Mouse (Mus musculus) Patski (cell line): ENCODE measurements at regions not wholly inside any gene's neighbourhood (a gene's known extent, or its start where the extent isn't known, plus 50 kb on each side); places are given as distances from the start of the nearest gene placed in this dataset.

Source experiments
- ATAC-seq: fragments of 100-300 bp; one replicate; pipeline ENCODE4 v1.8.0; 2021
- CTCF ChIA-PET: fragments of 350-600 bp; sonication (Branson Sonifier 250); formaldehyde crosslinking; loops from one replicate; lab custom pipeline; 2022; ENCODE audit warnings: inconsistent platforms; lab: Charles Lee
- POLR2A ChIA-PET: fragments of 350-600 bp; sonication (Branson Sonifier 250); formaldehyde crosslinking; loops from one replicate; lab custom pipeline; 2022; ENCODE audit warnings: antibody characterized with exemption, inconsistent platforms; lab: Charles Lee
- DNase-seq: peaks from one replicate; pipeline ENCODE4 v3.0.0-alpha.2; 2011; ENCODE audit warnings: low read depth, low spot score
- H3K27me3 ChIP-seq: fragments of 371-371 bp; one replicate; pipeline ENCODE4 v1.5.1; 2021
- CTCF ChIP-seq: fragments of 100-300 bp; IDR thresholded peaks from one replicate; pipeline ENCODE4 v1.5.1; 2021
- in situ Hi-C: fragments of 300-500 bp; cut with MboI; formaldehyde crosslinking; loops from 3 replicates; pipeline ENCODE4 v1.11.1; 2018; ENCODE audit warnings: low pct_unique_long_range_greater_than_20kb, mixed read lengths

- peak; percentile 4 for DNase-seq
- in situ Hi-C loops = loop anchor here (5.0 to 10.0 kb wide), 3 partner anchors 161 to 494 kb away; no protein-coding TSS in a partner anchor
These were observed 168.7 kb downstream of the Klf7 start for GRCm38 (mm10) chr1:63953229-63953883.

GRCm38 (mm10) chr1:63951663-63952062 lies 170.4 kb downstream of the Klf7 start:
- ChIA-PET POLR2A (interaction anchor here (0.7 kb wide), 2 partner anchors 468 to 657 kb away, joined by 3 read pairs; no protein-coding TSS in a partner anchor), CTCF (interaction anchor here (1.0 kb wide), 1 partner anchor 196 kb away, joined by 3 read pairs; no protein-coding TSS in a partner anchor)

More at GRCm38 (mm10) chr1:63953229-63953883, 168.7 kb downstream of the Klf7 start:
- peak; percentile 31 for ATAC-seq
- no peaks in the 10 kb centered on the region for H3K27me3 ChIP-seq
- POLR2A ChIA-PET = interaction anchor here (0.8 kb wide), 1 partner anchor 165 kb away, joined by 4 read pairs; no protein-coding TSS in a partner anchor
- peak; percentile 86 for TF ChIP-seq CTCF
- CTCF ChIA-PET = interaction anchor here (0.8 to 1.5 kb wide), 3 partner anchors 14 to 476 kb away, joined by 3 to 6 read pairs (median 4); no protein-coding TSS in a partner anchor

GRCm38 (mm10) chr1:63947278-63947677 lies 174.8 kb downstream of the Klf7 start:
- POLR2A ChIA-PET = no interaction called here
- in situ Hi-C loops = no loop called here
- no peaks in the 10 kb centered on the region for H3K27me3 ChIP-seq
- no peak for ATAC-seq
- CTCF ChIA-PET = no interaction called here
- DNase-seq = no peak
- TF ChIP-seq CTCF = no peak

More at GRCm38 (mm10) chr1:63951663-63952062, 170.4 kb downstream of the Klf7 start:
- in situ Hi-C loops = loop anchor here (5.0 to 10.0 kb wide), 3 partner anchors 163 to 496 kb away; no protein-coding TSS in a partner anchor
- DNase-seq (no peak), ATAC-seq (no peak)
- no peaks in the 10 kb centered on the region for H3K27me3 ChIP-seq
- TF ChIP-seq CTCF = no peak

- ATAC-seq (no peak), DNase-seq (no peak)
- in situ Hi-C loops = no loop called here
- CTCF ChIA-PET = no interaction called here
- POLR2A ChIA-PET = no interaction called here
- no peaks in the 10 kb centered on the region for H3K27me3 ChIP-seq
- TF ChIP-seq CTCF = no peak
These were observed 175.2 kb downstream of the Klf7 start for GRCm38 (mm10) chr1:63946834-63947233.

GRCm38 (mm10) chr1:63944786-63945185 lies 175.7 kb upstream of the 4933402D24Rik start:
- in situ Hi-C loops = no loop called here
- ChIA-PET CTCF (no interaction called here), POLR2A (interaction anchor here (0.6 kb wide), 1 partner anchor 75 kb away, joined by 4 read pairs; no protein-coding TSS in a partner anchor)
- DNase-seq (no peak), ATAC-seq (no peak)
- H3K27me3 ChIP-seq = no peaks in the 10 kb centered on the region
- no peak for TF ChIP-seq CTCF

GRCm38 (mm10) chr1:63938416-63938815 lies 169.3 kb upstream of the 4933402D24Rik start:
- CTCF ChIA-PET = interaction anchor here (0.7 to 1.8 kb wide), 2 partner anchors 10 to 14 kb away, joined by 3 to 4 read pairs; no protein-coding TSS in a partner anchor
- TF ChIP-seq CTCF = no peak
- ATAC-seq (no peak), DNase-seq (no peak)
- peaks cover 9% of the 10 kb centered on the region for H3K27me3 ChIP-seq
- in situ Hi-C loops = no loop called here
- POLR2A ChIA-PET = interaction anchor here (0.7 kb wide), 1 partner anchor 183 kb away, joined by 3 read pairs; no protein-coding TSS in a partner anchor

DNA sequence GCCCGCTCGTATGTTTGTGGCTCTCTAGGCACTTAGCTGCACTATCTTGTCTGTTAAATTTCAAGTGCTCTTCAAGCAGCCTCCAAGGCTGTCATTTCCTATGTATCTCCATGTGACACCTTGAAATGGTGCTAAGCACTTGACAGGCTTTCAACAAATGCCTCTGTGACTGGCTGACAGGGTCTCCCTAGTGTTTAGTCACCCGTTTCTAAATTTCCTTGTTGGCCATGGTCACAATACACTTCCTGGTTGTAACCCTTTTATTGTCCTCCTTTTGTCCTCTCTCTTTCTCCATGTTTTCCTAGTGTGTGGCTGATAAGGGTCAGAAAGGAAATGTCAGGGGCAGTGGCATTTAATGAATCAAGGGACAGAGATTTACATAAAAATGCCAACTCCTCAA lies 168.4 kb upstream of the 4933402D24Rik start:
- CTCF ChIA-PET = interaction anchor here (1.8 kb wide), 1 partner anchor 11 kb away, joined by 4 read pairs; no protein-coding TSS in a partner anchor
- ATAC-seq (no peak), DNase-seq (no peak)
- H3K27me3 ChIP-seq = peaks cover 12% of the 10 kb centered on the region
- in situ Hi-C loops = no loop called here
- no peak for TF ChIP-seq CTCF
- POLR2A ChIA-PET = interaction anchor here (0.7 kb wide), 1 partner anchor 183 kb away, joined by 3 read pairs; no protein-coding TSS in a partner anchor

DNA sequence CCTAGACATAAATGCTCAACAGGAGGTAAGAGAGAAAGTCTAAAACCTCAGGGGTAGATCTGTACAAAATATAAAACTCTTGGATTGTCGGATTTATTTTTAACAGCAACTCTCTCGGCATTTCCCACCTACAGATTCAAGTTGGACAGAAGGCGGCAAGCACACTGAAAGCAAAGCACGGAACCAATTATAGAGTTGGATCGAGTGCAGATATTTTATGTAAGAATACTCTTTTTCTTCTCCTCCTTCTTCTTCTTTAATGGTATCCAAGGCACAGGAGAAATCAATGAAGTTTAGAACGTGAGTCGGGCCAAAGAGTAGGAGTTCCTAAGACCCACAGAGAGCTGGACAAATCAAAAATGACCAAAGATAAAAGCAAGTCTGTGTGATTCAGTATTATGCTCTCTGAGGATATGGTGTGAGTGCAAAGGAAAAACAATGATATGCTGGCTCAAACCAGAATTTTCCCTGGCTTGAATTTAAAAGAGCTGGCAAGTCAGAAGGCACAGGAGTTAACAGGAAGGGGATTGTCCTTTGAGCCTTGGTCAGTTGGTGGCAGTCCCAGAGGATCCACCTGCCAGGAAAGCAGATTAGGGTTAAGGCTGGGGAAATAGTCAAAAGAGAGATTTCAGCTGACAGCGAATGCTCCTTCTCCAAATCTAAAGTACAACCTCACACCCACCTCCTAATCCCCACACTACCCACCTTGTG lies 165.7 kb upstream of the 4933402D24Rik start:
- in situ Hi-C loops = no loop called here
- ChIA-PET POLR2A (no interaction called here), CTCF (interaction anchor here (1.5 kb wide), 1 partner anchor 17 kb away, joined by 3 read pairs; no protein-coding TSS in a partner anchor)
- no peak for TF ChIP-seq CTCF
- ATAC-seq (no peak), DNase-seq (no peak)
- peaks cover 28% of the 10 kb centered on the region for H3K27me3 ChIP-seq

DNA sequence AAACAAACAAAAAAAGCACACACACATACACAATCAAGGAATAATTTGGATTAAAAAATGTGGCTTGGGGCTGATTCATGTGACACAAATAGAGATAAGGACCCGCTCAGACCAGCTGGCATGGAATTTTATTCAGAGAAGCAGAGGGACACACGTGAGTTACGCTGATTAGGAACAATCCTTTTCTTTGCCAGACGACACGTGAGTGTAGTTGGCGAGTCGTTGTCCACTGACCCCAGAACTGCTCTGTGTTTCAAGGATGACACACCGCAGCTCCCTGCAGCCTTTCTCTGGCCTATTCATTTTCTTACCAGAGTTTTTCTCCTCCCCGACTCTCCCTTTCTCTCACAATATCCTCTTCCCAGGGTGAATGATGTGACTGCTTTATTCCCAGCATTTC lies 163.4 kb upstream of the 4933402D24Rik start:
- CTCF ChIA-PET = no interaction called here
- ATAC-seq (no peak), DNase-seq (no peak)
- TF ChIP-seq CTCF = no peak
- in situ Hi-C loops = no loop called here
- peaks cover 33% of the 10 kb centered on the region for H3K27me3 ChIP-seq
- POLR2A ChIA-PET = no interaction called here

GRCm38 (mm10) chr1:63929362-63930125 lies 160.5 kb upstream of the 4933402D24Rik start:
- DNase-seq (no peak), ATAC-seq (no peak)
- ChIA-PET CTCF (no interaction called here), POLR2A (no interaction called here)
- TF ChIP-seq CTCF = no peak
- peaks cover 28% of the 10 kb centered on the region for H3K27me3 ChIP-seq
- in situ Hi-C loops = no loop called here
